Mouse (Mus musculus): ENCODE measurements around the gene Tns4. TPM values are rescaled to one million over a fixed set of nuclear protein-coding genes. Genes with fewer than 3 reads are reported as not detected.
A peak's percentile ranks its signal among the peaks of the same experiment; 100 is the strongest.

Gene Tns4
- polyA plus RNA-seq, 1 experiment from 2014 or later: 0.22 TPM

DNA sequence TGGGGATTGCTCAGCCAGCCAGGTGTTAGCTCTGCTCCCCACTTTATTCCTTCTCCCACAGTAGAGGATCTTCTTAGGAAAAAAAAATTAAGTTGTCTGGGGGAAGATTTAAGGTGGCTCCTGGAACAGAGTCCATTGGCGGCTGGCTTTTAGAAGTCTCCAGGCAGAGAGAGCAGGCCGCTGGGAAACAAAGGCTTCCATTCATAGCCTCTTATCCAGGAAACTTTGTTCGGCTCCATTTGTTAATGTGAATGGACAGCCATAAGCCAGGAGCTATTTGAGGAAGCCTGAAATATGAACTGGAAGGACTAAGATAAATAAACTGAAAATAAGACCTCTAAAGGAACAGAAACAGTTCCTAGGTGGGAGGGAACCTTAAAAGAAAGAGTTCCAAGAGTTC, 24.0 kb upstream of the Tns4 start:
- DNase-seq (ENCODE audit: low spot score) (peak; percentile 86), ATAC-seq (replicated peaks; ENCODE audit: insufficient number of reproducible peaks, low FRiP score, low TSS enrichment, low read depth) (no peak)
- Histone ChIP-seq H3K27ac (replicated peaks; ENCODE audit: low read depth, low read length) (peak overlapping the region; percentile 89), H3K9ac (replicated peaks; ENCODE audit: low read length) (no peak overlapping the region), H3K4me1 (ENCODE audit: control insufficient read depth, insufficient read depth, low read length) (no peaks in the 10 kb centered on the region; the same call in none of the 2 replicates), H3K36me3 (replicated peaks; ENCODE audit: control insufficient read depth, insufficient read depth, low read depth, low read length) (no peaks in the 10 kb centered on the region), H3K9me3 (replicated peaks; ENCODE audit: control insufficient read depth, low read length) (no peaks in the 10 kb centered on the region), H3K27me3 (ENCODE audit: control insufficient read depth, insufficient read depth, low read length) (no peaks in the 10 kb centered on the region), H3K4me2 (ENCODE audit: low read depth, low read length) (no peak overlapping the region), H3K4me3 (ENCODE audit: low read depth, low read length) (no peak overlapping the region)
- WGBS: 5% methylated on average over 3 of the region's 3 CpGs

- H3K27me3 ChIP-seq (ENCODE audit: control insufficient read depth, insufficient read depth, low read length): no peaks in the 10 kb centered on the region
- H3K4me1 ChIP-seq (ENCODE audit: control insufficient read depth, insufficient read depth, low read length): no peaks in the 10 kb centered on the region; the same call in none of the 2 replicates
- no peak overlapping the region for H3K9ac ChIP-seq (replicated peaks; ENCODE audit: low read length)
- DNase-seq (ENCODE audit: low spot score): no peak
- 13% methylated on average over 5 of the region's 5 CpGs for WGBS
- H3K36me3 ChIP-seq (replicated peaks; ENCODE audit: control insufficient read depth, insufficient read depth, low read depth, low read length): no peaks in the 10 kb centered on the region
- H3K9me3 ChIP-seq (replicated peaks; ENCODE audit: control insufficient read depth, low read length): no peaks in the 10 kb centered on the region
- H3K4me3 ChIP-seq (ENCODE audit: low read depth, low read length): no peak overlapping the region
- peak overlapping the region; percentile 89 for H3K27ac ChIP-seq (replicated peaks; ENCODE audit: low read depth, low read length)
- no peak overlapping the region for H3K4me2 ChIP-seq (ENCODE audit: low read depth, low read length)
- no peak; the same call in 1 of the 2 replicates for ATAC-seq (replicated peaks; ENCODE audit: insufficient number of reproducible peaks, low FRiP score, low TSS enrichment, low read depth)
Observed at GRCm38 (mm10) chr11:99112700-99113099, 23.6 kb upstream of the Tns4 start.

DNA sequence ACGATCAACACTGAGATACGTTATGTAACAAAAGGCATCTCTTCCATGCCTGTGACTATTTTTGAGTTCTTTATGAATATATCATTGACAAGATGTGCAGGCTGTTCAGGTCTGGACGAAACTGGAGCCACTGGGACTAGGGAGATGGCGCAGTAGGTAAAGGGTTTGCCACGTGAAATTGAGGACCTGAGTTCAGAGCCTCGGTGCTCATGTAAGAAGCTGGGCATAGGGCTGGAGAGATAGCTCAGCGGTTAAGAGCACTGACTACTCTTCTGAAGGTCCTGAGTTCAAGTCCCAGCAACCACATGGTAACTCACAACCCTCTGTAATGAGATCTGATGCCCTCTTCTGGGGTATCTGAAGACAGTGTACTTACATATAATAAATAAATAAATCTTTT, 22.5 kb upstream of the Tns4 start:
- H3K9ac ChIP-seq (replicated peaks; ENCODE audit: low read length): no peak overlapping the region
- H3K4me2 ChIP-seq (ENCODE audit: low read depth, low read length): no peak overlapping the region
- no peaks in the 10 kb centered on the region for H3K27me3 ChIP-seq (ENCODE audit: control insufficient read depth, insufficient read depth, low read length)
- H3K27ac ChIP-seq (replicated peaks; ENCODE audit: low read depth, low read length): no peak overlapping the region
- H3K9me3 ChIP-seq (replicated peaks; ENCODE audit: control insufficient read depth, low read length): no peaks in the 10 kb centered on the region
- no peak overlapping the region for H3K4me3 ChIP-seq (ENCODE audit: low read depth, low read length)
- no peak for DNase-seq (ENCODE audit: low spot score)
- H3K36me3 ChIP-seq (replicated peaks; ENCODE audit: control insufficient read depth, insufficient read depth, low read depth, low read length): no peaks in the 10 kb centered on the region
- no peak for ATAC-seq (replicated peaks; ENCODE audit: insufficient number of reproducible peaks, low FRiP score, low TSS enrichment, low read depth)
- 90% methylated on average over 7 of the region's 7 CpGs for WGBS
- peaks cover 4% of the 10 kb centered on the region for H3K4me1 ChIP-seq (ENCODE audit: control insufficient read depth, insufficient read depth, low read length)

- H3K4me1 ChIP-seq (ENCODE audit: control insufficient read depth, insufficient read depth, low read length): peaks cover 7% of the 10 kb centered on the region
- WGBS: 65% methylated on average over 11 of the region's 11 CpGs
- ATAC-seq (replicated peaks; ENCODE audit: insufficient number of reproducible peaks, low FRiP score, low TSS enrichment, low read depth) (no peak), DNase-seq (ENCODE audit: low spot score) (peak; percentile 38)
- no peak overlapping the region for H3K27ac ChIP-seq (replicated peaks; ENCODE audit: low read depth, low read length)
- no peak overlapping the region for H3K4me2 ChIP-seq (ENCODE audit: low read depth, low read length)
- H3K9me3 ChIP-seq (replicated peaks; ENCODE audit: control insufficient read depth, low read length): no peaks in the 10 kb centered on the region
- no peaks in the 10 kb centered on the region for H3K36me3 ChIP-seq (replicated peaks; ENCODE audit: control insufficient read depth, insufficient read depth, low read depth, low read length)
- H3K9ac ChIP-seq (replicated peaks; ENCODE audit: low read length): no peak overlapping the region
- no peaks in the 10 kb centered on the region for H3K27me3 ChIP-seq (ENCODE audit: control insufficient read depth, insufficient read depth, low read length)
- no peak overlapping the region for H3K4me3 ChIP-seq (ENCODE audit: low read depth, low read length)
Observed at GRCm38 (mm10) chr11:99111155-99111554, 22.0 kb upstream of the Tns4 start.

GRCm38 (mm10) chr11:99110370-99111110, 21.4 kb upstream of the Tns4 start:
- H3K27ac ChIP-seq (replicated peaks; ENCODE audit: low read depth, low read length): no peak overlapping the region
- H3K27me3 ChIP-seq (ENCODE audit: control insufficient read depth, insufficient read depth, low read length): no peaks in the 10 kb centered on the region
- no peaks in the 10 kb centered on the region for H3K9me3 ChIP-seq (replicated peaks; ENCODE audit: control insufficient read depth, low read length)
- H3K4me3 ChIP-seq (ENCODE audit: low read depth, low read length): no peak overlapping the region
- no peaks in the 10 kb centered on the region for H3K36me3 ChIP-seq (replicated peaks; ENCODE audit: control insufficient read depth, insufficient read depth, low read depth, low read length)
- no peak overlapping the region for H3K9ac ChIP-seq (replicated peaks; ENCODE audit: low read length)
- 67% methylated on average over 15 of the region's 15 CpGs for WGBS
- H3K4me1 ChIP-seq (ENCODE audit: control insufficient read depth, insufficient read depth, low read length): peaks cover 7% of the 10 kb centered on the region
- DNase-seq (ENCODE audit: low spot score) (peak; percentile 30), ATAC-seq (replicated peaks; ENCODE audit: insufficient number of reproducible peaks, low FRiP score, low TSS enrichment, low read depth) (no peak)
- no peak overlapping the region for H3K4me2 ChIP-seq (ENCODE audit: low read depth, low read length)

GRCm38 (mm10) chr11:99108296-99108695, 19.2 kb upstream of the Tns4 start:
- Histone ChIP-seq H3K4me2 (ENCODE audit: low read depth, low read length) (no peak overlapping the region), H3K4me1 (ENCODE audit: control insufficient read depth, insufficient read depth, low read length) (peaks cover 7% of the 10 kb centered on the region), H3K27ac (replicated peaks; ENCODE audit: low read depth, low read length) (no peak overlapping the region), H3K27me3 (ENCODE audit: control insufficient read depth, insufficient read depth, low read length) (no peaks in the 10 kb centered on the region), H3K9me3 (replicated peaks; ENCODE audit: control insufficient read depth, low read length) (no peaks in the 10 kb centered on the region), H3K4me3 (ENCODE audit: low read depth, low read length) (no peak overlapping the region), H3K36me3 (replicated peaks; ENCODE audit: control insufficient read depth, insufficient read depth, low read depth, low read length) (no peaks in the 10 kb centered on the region), H3K9ac (replicated peaks; ENCODE audit: low read length) (no peak overlapping the region)
- DNase-seq (ENCODE audit: low spot score) (no peak), ATAC-seq (replicated peaks; ENCODE audit: insufficient number of reproducible peaks, low FRiP score, low TSS enrichment, low read depth) (no peak)
- WGBS: 61% methylated on average over 3 of the region's 3 CpGs

DNA sequence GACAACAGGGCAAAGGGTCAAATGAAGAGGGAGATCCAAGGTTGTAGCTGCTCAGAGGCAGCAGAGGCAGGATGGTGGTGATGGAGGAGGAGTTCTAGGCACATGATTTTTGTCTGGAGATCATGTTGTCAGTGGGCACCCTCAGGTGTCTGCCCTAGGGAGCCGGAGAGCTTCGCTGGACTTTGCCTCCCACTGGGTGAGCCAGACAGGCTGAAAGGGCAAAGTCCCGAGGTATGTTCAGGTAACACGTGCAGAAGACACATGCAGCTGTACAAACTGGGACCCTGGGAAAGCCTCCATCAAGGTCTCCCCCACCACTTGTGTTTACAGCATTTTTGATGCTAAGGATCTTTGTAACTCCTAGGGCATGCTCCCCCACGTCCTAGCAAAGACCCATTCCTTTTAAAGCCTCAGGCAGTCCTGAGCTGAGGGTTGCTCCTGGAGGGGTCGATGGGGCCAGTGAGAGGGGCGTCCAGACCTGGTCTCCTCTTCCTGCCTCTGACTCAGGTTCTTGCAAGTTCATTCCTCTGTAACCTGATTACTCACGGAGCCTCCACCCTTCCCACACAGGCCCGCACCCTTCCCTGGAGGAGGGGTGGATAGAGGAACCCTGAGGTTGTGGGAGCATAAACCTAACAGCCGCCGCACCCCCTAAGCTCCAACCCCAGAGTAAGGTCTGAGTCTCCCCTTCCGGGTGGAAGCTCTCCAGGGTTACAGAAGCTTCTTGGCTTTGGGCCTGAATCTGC, 17.0 kb upstream of the Tns4 start:
- Histone ChIP-seq H3K27ac (replicated peaks; ENCODE audit: low read depth, low read length) (0 out of 2 replicates have a peak overlapping the region, but pooled peaks have one; percentile 28), H3K27me3 (ENCODE audit: control insufficient read depth, insufficient read depth, low read length) (no peaks in the 10 kb centered on the region), H3K36me3 (replicated peaks; ENCODE audit: control insufficient read depth, insufficient read depth, low read depth, low read length) (no peaks in the 10 kb centered on the region), H3K4me1 (ENCODE audit: control insufficient read depth, insufficient read depth, low read length) (peaks cover 7% of the 10 kb centered on the region; the same call in 1 of the 2 replicates), H3K4me2 (ENCODE audit: low read depth, low read length) (no peak overlapping the region; the same call in 1 of the 2 replicates), H3K9me3 (replicated peaks; ENCODE audit: control insufficient read depth, low read length) (no peaks in the 10 kb centered on the region), H3K9ac (replicated peaks; ENCODE audit: low read length) (no peak overlapping the region; the same call in 1 of the 2 replicates), H3K4me3 (ENCODE audit: low read depth, low read length) (no peak overlapping the region)
- ATAC-seq (replicated peaks; ENCODE audit: insufficient number of reproducible peaks, low FRiP score, low TSS enrichment, low read depth) (no peak), DNase-seq (ENCODE audit: low spot score) (no peak)
- 54% methylated on average over 12 of the region's 12 CpGs for WGBS

Data from embryonic facial prominence, embryonic 11.5 days (tissue).